Mouse (Mus musculus): ENCODE results near the gene Klk13. TPM values are rescaled to one million over a fixed set of nuclear protein-coding genes. Genes with fewer than 3 reads are reported as not detected.
"Not testable (repeated sequence)": the region's sequence is repeated elsewhere in the genome, so short reads cannot be mapped to it uniquely, and the experiment has no call there.

The Klk13 gene
- polyA plus RNA-seq, 1 experiment from 2014 or later = not detected

GRCm38 (mm10) chr7:43675091-43675490, 37.3 kb upstream of the Klk13 start:
- Histone ChIP-seq H3K4me2 (ENCODE audit: low read length) (no peak overlapping the region), H3K27me3 (ENCODE audit: control insufficient read depth, insufficient read depth, low read length) (no peaks in the 10 kb centered on the region), H3K4me1 (ENCODE audit: control insufficient read depth in 2 of 2, insufficient read depth in 2 of 2, low read length in 2 of 2) (peaks cover 8 to 9% of the 10 kb centered on the region in 2 experiments), H3K9me3 (ENCODE audit: control insufficient read depth, low read length) (no peaks in the 10 kb centered on the region), H3K36me3 (ENCODE audit: control insufficient read depth, insufficient read depth, low read length) (peaks cover 37% of the 10 kb centered on the region), H3K4me3 (ENCODE audit: control insufficient read depth in 1 of 2, insufficient read depth in 1 of 2, low read depth in 1 of 2, low read length in 2 of 2) (no peak overlapping the region), H3K27ac (replicated peaks in 1 of 2; ENCODE audit: control insufficient read depth in 1 of 2, insufficient read depth in 1 of 2, low read depth in 2 of 2, low read length in 2 of 2) (no peak overlapping the region), H3K9ac (ENCODE audit: low read length) (no peak overlapping the region)
- 88% methylated on average over 32 of the region's 32 CpGs for WGBS
- no peak for ATAC-seq (ENCODE audit: insufficient number of reproducible peaks, insufficient read depth, low FRiP score, low read depth)

DNA sequence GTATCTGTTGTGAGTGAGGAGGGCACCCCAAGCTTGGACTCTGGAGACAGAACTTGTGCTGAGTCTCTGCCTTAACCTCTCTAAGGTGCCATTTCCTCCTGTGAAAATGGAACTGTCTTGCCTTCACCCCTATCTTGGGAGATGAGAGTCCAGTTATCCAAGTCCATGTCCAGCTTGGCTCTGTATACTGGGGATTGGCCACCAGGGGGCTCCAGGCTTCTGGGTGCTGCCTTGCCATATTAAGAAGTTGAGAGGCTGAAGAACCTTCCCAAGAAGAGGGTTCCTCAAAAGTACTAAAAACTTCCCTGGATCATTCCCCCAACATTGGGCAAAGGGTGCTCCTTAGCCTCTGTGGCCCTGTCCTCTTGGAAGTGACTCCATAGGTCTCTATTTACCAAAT, 33.9 kb upstream of the Klk13 start:
- no peak overlapping the region for H3K9ac ChIP-seq (ENCODE audit: low read length)
- no peak overlapping the region for H3K27ac ChIP-seq (replicated peaks in 1 of 2; ENCODE audit: control insufficient read depth in 1 of 2, insufficient read depth in 1 of 2, low read depth in 2 of 2, low read length in 2 of 2)
- no peaks in the 10 kb centered on the region for H3K9me3 ChIP-seq (ENCODE audit: control insufficient read depth, low read length)

DNA sequence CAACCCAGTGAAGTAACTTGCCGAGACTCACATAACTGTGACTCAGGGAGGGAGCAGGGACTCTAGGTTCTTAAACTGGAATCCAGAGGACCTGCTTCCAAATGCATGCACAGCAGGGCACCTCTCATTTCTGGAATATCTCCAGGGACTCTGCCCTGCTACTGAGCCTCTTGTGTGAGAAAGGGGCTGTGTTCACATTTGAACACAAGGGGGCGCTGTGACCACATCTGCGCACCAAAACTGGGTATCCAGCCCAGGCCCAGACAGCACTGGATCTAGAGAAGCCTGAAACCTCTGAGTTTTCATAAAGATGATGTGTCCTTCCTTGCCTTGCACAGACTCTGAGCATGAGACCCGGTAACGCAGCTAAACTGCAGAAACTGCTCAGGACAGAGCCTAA, 31.4 kb upstream of the Klk13 start:
- no peaks in the 10 kb centered on the region for H3K4me1 ChIP-seq (ENCODE audit: control insufficient read depth in 2 of 2, insufficient read depth in 2 of 2, low read length in 2 of 2)
- no peak overlapping the region for H3K27ac ChIP-seq (replicated peaks in 1 of 2; ENCODE audit: control insufficient read depth in 1 of 2, insufficient read depth in 1 of 2, low read depth in 2 of 2, low read length in 2 of 2)
- no peak overlapping the region for H3K9ac ChIP-seq (ENCODE audit: low read length)
- no peak for ATAC-seq (ENCODE audit: insufficient number of reproducible peaks, insufficient read depth, low FRiP score, low read depth)
- H3K36me3 ChIP-seq (ENCODE audit: control insufficient read depth, insufficient read depth, low read length) = peaks cover 23% of the 10 kb centered on the region
- no peaks in the 10 kb centered on the region for H3K27me3 ChIP-seq (ENCODE audit: control insufficient read depth, insufficient read depth, low read length)
- 18% methylated on average over 5 of the region's 5 CpGs for WGBS
- H3K9me3 ChIP-seq (ENCODE audit: control insufficient read depth, low read length) = no peaks in the 10 kb centered on the region
- no peak overlapping the region for H3K4me2 ChIP-seq (ENCODE audit: low read length)
- H3K4me3 ChIP-seq (ENCODE audit: control insufficient read depth in 1 of 2, insufficient read depth in 1 of 2, low read depth in 1 of 2, low read length in 2 of 2) = no peak overlapping the region

More for the DNA sequence above, 33.9 kb upstream of the Klk13 start:
- Histone ChIP-seq H3K27me3 (ENCODE audit: control insufficient read depth, insufficient read depth, low read length) (no peaks in the 10 kb centered on the region), H3K4me2 (ENCODE audit: low read length) (no peak overlapping the region), H3K36me3 (ENCODE audit: control insufficient read depth, insufficient read depth, low read length) (peaks cover 37% of the 10 kb centered on the region), H3K4me1 (ENCODE audit: control insufficient read depth in 2 of 2, insufficient read depth in 2 of 2, low read length in 2 of 2) (no peaks in the 10 kb centered on the region), H3K4me3 (ENCODE audit: control insufficient read depth in 1 of 2, insufficient read depth in 1 of 2, low read depth in 1 of 2, low read length in 2 of 2) (no peak overlapping the region)
- ATAC-seq (ENCODE audit: insufficient number of reproducible peaks, insufficient read depth, low FRiP score, low read depth) = no peak

- WGBS = 19% methylated on average over 1 of the region's 1 CpGs
- not testable (repeated sequence) for H3K4me2 ChIP-seq (ENCODE audit: low read length); ATAC-seq (ENCODE audit: insufficient number of reproducible peaks, insufficient read depth, low FRiP score, low read depth)
Measured at GRCm38 (mm10) chr7:43682511-43682910, 29.9 kb upstream of the Klk13 start.

DNA sequence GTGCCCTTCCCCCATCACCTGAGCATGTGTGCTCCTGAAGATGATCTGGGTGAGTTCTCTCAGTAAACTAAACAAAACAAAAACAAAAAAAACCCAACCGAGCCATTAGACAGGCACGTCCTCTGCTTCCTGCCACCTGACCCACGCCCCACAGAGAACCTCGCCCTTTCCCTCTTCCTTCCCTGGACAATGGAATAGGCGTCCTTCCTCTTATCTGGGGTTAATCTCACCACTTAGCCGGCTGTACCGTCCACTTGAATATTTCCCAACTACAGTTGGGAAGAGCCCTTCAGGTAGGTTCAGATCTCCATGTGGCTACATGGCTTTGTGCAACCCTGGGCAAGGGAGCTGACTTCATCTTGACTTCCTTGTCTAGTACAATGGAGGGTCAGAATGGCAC, 27.3 kb upstream of the Klk13 start:
- ATAC-seq (ENCODE audit: insufficient number of reproducible peaks, insufficient read depth, low FRiP score, low read depth) = no peak
- Histone ChIP-seq H3K4me2 (ENCODE audit: low read length) (no peak overlapping the region), H3K27ac (replicated peaks in 1 of 2; ENCODE audit: control insufficient read depth in 1 of 2, insufficient read depth in 1 of 2, low read depth in 2 of 2, low read length in 2 of 2) (no peak overlapping the region), H3K9me3 (ENCODE audit: control insufficient read depth, low read length) (no peaks in the 10 kb centered on the region), H3K9ac (ENCODE audit: low read length) (no peak overlapping the region), H3K27me3 (ENCODE audit: control insufficient read depth, insufficient read depth, low read length) (no peaks in the 10 kb centered on the region), H3K4me3 (ENCODE audit: control insufficient read depth in 1 of 2, insufficient read depth in 1 of 2, low read depth in 1 of 2, low read length in 2 of 2) (no peak overlapping the region), H3K36me3 (ENCODE audit: control insufficient read depth, insufficient read depth, low read length) (no peaks in the 10 kb centered on the region), H3K4me1 (ENCODE audit: control insufficient read depth in 2 of 2, insufficient read depth in 2 of 2, low read length in 2 of 2) (no peaks in the 10 kb centered on the region)
- WGBS = 38% methylated on average over 7 of the region's 7 CpGs

More at GRCm38 (mm10) chr7:43682511-43682910, 29.9 kb upstream of the Klk13 start:
- not testable (repeated sequence) for H3K36me3 ChIP-seq (ENCODE audit: control insufficient read depth, insufficient read depth, low read length); H3K27me3 ChIP-seq (ENCODE audit: control insufficient read depth, insufficient read depth, low read length); H3K4me3 ChIP-seq (ENCODE audit: control insufficient read depth in 1 of 2, insufficient read depth in 1 of 2, low read depth in 1 of 2, low read length in 2 of 2); H3K4me1 ChIP-seq (ENCODE audit: control insufficient read depth in 2 of 2, insufficient read depth in 2 of 2, low read length in 2 of 2); H3K9me3 ChIP-seq (ENCODE audit: control insufficient read depth, low read length); H3K27ac ChIP-seq (replicated peaks in 1 of 2; ENCODE audit: control insufficient read depth in 1 of 2, insufficient read depth in 1 of 2, low read depth in 2 of 2, low read length in 2 of 2); H3K9ac ChIP-seq (ENCODE audit: low read length)

GRCm38 (mm10) chr7:43690118-43690517, 22.2 kb upstream of the Klk13 start, which contains the start of gene Klk14:
Gene Klk14 (plus strand): TSS chr7:43690418.
- no peak within 1 kb of the TSS for H3K4me2 ChIP-seq (ENCODE audit: low read length)
- H3K4me1 ChIP-seq (ENCODE audit: control insufficient read depth in 2 of 2, insufficient read depth in 2 of 2, low read length in 2 of 2) = no peaks in the 10 kb centered on the region

DNA sequence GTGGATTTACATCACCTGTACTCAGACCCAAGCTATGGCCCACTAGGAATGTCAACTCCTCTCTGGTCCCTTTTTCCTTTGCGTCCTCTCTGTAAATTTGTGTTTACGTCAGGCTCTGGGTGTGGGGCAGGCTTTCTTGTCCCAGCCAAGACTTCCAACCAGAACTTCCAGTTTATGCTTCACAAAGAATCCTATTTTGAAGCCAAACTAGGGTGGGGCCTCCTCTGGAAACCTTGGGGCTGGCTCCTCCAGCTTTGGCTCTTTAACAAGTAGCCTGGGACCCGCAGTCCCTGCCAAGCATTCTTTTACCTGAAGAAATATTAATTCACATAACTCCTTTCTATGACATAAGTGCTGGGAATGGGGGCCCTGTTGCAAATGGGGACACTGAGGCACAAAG, 2.3 kb upstream of the Klk13 start:
- H3K4me1 ChIP-seq (ENCODE audit: control insufficient read depth in 2 of 2, insufficient read depth in 2 of 2, low read length in 2 of 2) = peaks cover 0 to 2% of the 10 kb centered on the region in 2 experiments; a peak in 1 of 4 replicates
- WGBS = 81% methylated on average over 3 of the region's 3 CpGs

More at GRCm38 (mm10) chr7:43690118-43690517, 22.2 kb upstream of the Klk13 start, which contains the start of gene Klk14:
- Histone ChIP-seq H3K27ac (replicated peaks in 1 of 2; ENCODE audit: control insufficient read depth in 1 of 2, insufficient read depth in 1 of 2, low read depth in 2 of 2, low read length in 2 of 2) (no peak within 1 kb of the TSS), H3K27me3 (ENCODE audit: control insufficient read depth, insufficient read depth, low read length) (no peaks in the 10 kb centered on the region), H3K36me3 (ENCODE audit: control insufficient read depth, insufficient read depth, low read length) (no peaks in the 10 kb centered on the region), H3K4me3 (ENCODE audit: control insufficient read depth in 1 of 2, insufficient read depth in 1 of 2, low read depth in 1 of 2, low read length in 2 of 2) (no peak within 1 kb of the TSS), H3K9ac (ENCODE audit: low read length) (no peak within 1 kb of the TSS), H3K9me3 (ENCODE audit: control insufficient read depth, low read length) (no peaks in the 10 kb centered on the region)
- ATAC-seq (ENCODE audit: insufficient number of reproducible peaks, insufficient read depth, low FRiP score, low read depth) = no peak

DNA sequence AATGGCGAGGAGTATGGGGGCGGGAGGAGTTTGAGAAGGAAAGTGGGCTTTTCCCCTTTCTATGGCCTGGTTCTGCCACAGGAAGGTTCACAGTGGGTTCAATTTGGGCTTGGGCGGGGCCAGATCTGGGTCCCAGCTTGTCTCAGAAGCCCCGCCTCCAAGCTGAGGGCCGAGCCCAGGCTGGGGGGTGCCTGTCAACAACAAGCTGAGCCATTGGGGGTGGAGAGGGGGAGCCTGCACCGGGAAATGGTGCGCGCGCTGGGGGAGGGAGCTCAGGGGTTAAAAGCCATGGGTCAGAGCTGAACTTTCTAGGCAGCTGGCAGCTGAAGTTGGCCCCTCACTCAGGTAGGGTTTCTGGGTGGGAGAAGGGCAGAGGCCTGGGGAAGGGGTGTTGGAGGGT, 550 bp downstream of the Klk13 start:
- ATAC-seq (ENCODE audit: insufficient number of reproducible peaks, insufficient read depth, low FRiP score, low read depth) = no peak
- Histone ChIP-seq H3K9ac (ENCODE audit: low read length) (no peak overlapping the region), H3K9me3 (ENCODE audit: control insufficient read depth, low read length) (no peaks in the 10 kb centered on the region), H3K27me3 (ENCODE audit: control insufficient read depth, insufficient read depth, low read length) (0 out of 2 replicates have a peak, but pooled peaks cover 6% of the 10 kb centered on the region), H3K4me1 (ENCODE audit: control insufficient read depth in 2 of 2, insufficient read depth in 2 of 2, low read length in 2 of 2) (peaks cover 0 to 2% of the 10 kb centered on the region in 2 experiments; a peak in 1 of 4 replicates), H3K27ac (replicated peaks in 1 of 2; ENCODE audit: control insufficient read depth in 1 of 2, insufficient read depth in 1 of 2, low read depth in 2 of 2, low read length in 2 of 2) (no peak overlapping the region), H3K36me3 (ENCODE audit: control insufficient read depth, insufficient read depth, low read length) (no peaks in the 10 kb centered on the region), H3K4me3 (ENCODE audit: control insufficient read depth in 1 of 2, insufficient read depth in 1 of 2, low read depth in 1 of 2, low read length in 2 of 2) (no peak overlapping the region), H3K4me2 (ENCODE audit: low read length) (peak overlapping the region; percentile 18)
- 2% methylated on average over 8 of the region's 9 CpGs for WGBS

More for the DNA sequence above, 2.3 kb upstream of the Klk13 start:
- Histone ChIP-seq H3K27ac (replicated peaks in 1 of 2; ENCODE audit: control insufficient read depth in 1 of 2, insufficient read depth in 1 of 2, low read depth in 2 of 2, low read length in 2 of 2) (no peak overlapping the region), H3K36me3 (ENCODE audit: control insufficient read depth, insufficient read depth, low read length) (no peaks in the 10 kb centered on the region), H3K9me3 (ENCODE audit: control insufficient read depth, low read length) (no peaks in the 10 kb centered on the region), H3K4me2 (ENCODE audit: low read length) (no peak overlapping the region), H3K4me3 (ENCODE audit: control insufficient read depth in 1 of 2, insufficient read depth in 1 of 2, low read depth in 1 of 2, low read length in 2 of 2) (no peak overlapping the region), H3K9ac (ENCODE audit: low read length) (no peak overlapping the region), H3K27me3 (ENCODE audit: control insufficient read depth, insufficient read depth, low read length) (0 out of 2 replicates have a peak, but pooled peaks cover 6% of the 10 kb centered on the region)
- no peak for ATAC-seq (ENCODE audit: insufficient number of reproducible peaks, insufficient read depth, low FRiP score, low read depth)

Measured in heart, embryonic 14.5 days (tissue).